Mouse (Mus musculus) lung, postnatal 0 days (tissue): ENCODE data around the gene Zmym1. TPM values are rescaled to one million over a fixed set of nuclear protein-coding genes. Genes with fewer than 3 reads are reported as not detected.
"Not testable (repeated sequence)": the region's sequence is repeated elsewhere in the genome, so short reads cannot be mapped to it uniquely, and the experiment has no call there.

Experiments used
- ATAC-seq: fragments of 200-750 bp; cut with Nextera tagmentation; 2 replicates; pipeline ENCODE4 v1.8.0; 2017; ENCODE audit warnings: moderate library complexity
- DNase-seq: peaks from one replicate; pipeline ENCODE4 v3.0.0-alpha.2; 2016; ENCODE audit warnings: low spot score
- H3K27ac ChIP-seq: fragments of 300-500 bp; sonication (generic); 2 replicates; pipeline ENCODE4 v1.5.1; 2014; ENCODE audit warnings: antibody characterized with exemption, mild to moderate bottlenecking, low read length, mixed read lengths
- H3K27me3 ChIP-seq: fragments of 300-500 bp; sonication (generic); replicated peaks from 2 replicates; pipeline ENCODE4 v1.6.1; 2014; ENCODE audit warnings: low read length, mixed read lengths; ENCODE audit not compliant: insufficient read depth
- H3K36me3 ChIP-seq: fragments of 300-500 bp; sonication (generic); 2 replicates; pipeline ENCODE4 v1.6.1; 2014; ENCODE audit warnings: low read length, mixed read lengths; ENCODE audit not compliant: insufficient read depth
- H3K4me1 ChIP-seq: fragments of 300-500 bp; sonication (generic); 2 replicates; pipeline ENCODE4 v1.6.1; 2014; ENCODE audit warnings: antibody characterized with exemption, low read depth, low read length, mixed read lengths; ENCODE audit not compliant: insufficient read depth
- H3K4me2 ChIP-seq: fragments of 300-500 bp; sonication (generic); replicated peaks from 2 replicates; pipeline ENCODE4 v1.6.1; 2014; ENCODE audit warnings: low read depth, mild to moderate bottlenecking, low read length, moderate library complexity, mixed read lengths
- H3K4me3 ChIP-seq: fragments of 300-500 bp; sonication (generic); 2 replicates; pipeline ENCODE4 v1.5.1; 2014; ENCODE audit warnings: low read depth, low read length
- H3K9ac ChIP-seq: fragments of 300-500 bp; sonication (generic); replicated peaks from 2 replicates; pipeline ENCODE4 v1.6.1; 2014; ENCODE audit warnings: low read depth, mild to moderate bottlenecking
- H3K9me3 ChIP-seq: fragments of 300-500 bp; sonication (generic); 2 replicates; pipeline ENCODE4 v1.6.1; 2016; ENCODE audit warnings: low read length, mixed read lengths
- CTCF ChIP-seq: IDR thresholded peaks from 2 replicates; pipeline ENCODE4 v1.5.1; 2016; ENCODE audit warnings: antibody characterized with exemption, mild to moderate bottlenecking
- EP300 ChIP-seq: IDR thresholded peaks from 2 replicates; pipeline ENCODE4 v1.6.1; 2016; ENCODE audit warnings: antibody characterized with exemption, mild to moderate bottlenecking, control low read depth
- WGBS: fragments of 180-500 bp; shearing (Covaris S2); extraction: QIAGEN DNeasy Blood & Tissue Kit; methylation state at CpG from one replicate; pipeline ENCODE4 v1.1.7; 2014; 5-methylcytosine and 5-hydroxymethylcytosine counted together
- polyA plus RNA-seq: library from polyadenylated mRNA; unstranded; fragments of >200 nt; fragmentation: Nextera tagmentation; extraction: Ambion mirVana; gene quantifications from 2 replicates; pipeline ENCODE4 v1.2.1, GENCODE M21; 2015

Zmym1 gene
- polyA plus RNA-seq, 1 experiment from 2014 or later: 6.4 TPM

GRCm38 (mm10) chr4:127015294-127015993, 45.5 kb downstream of the Zmym1 start:
- DNase-seq: peak; percentile 93
- not testable (repeated sequence) for H3K9me3 ChIP-seq, H3K4me1 ChIP-seq, H3K36me3 ChIP-seq, H3K27me3 ChIP-seq, H3K9ac ChIP-seq
- peak overlapping the region; percentile 19 for H3K4me2 ChIP-seq
- WGBS: 10% methylated on average over 14 of the region's 26 CpGs
- TF ChIP-seq CTCF: peak; percentile 96
- peak overlapping the region; percentile 66; the same call in 1 of the 2 replicates for H3K27ac ChIP-seq
- peak overlapping the region; percentile 25; the same call in 1 of the 2 replicates for H3K4me3 ChIP-seq
- ATAC-seq: peak; percentile 99

DNA sequence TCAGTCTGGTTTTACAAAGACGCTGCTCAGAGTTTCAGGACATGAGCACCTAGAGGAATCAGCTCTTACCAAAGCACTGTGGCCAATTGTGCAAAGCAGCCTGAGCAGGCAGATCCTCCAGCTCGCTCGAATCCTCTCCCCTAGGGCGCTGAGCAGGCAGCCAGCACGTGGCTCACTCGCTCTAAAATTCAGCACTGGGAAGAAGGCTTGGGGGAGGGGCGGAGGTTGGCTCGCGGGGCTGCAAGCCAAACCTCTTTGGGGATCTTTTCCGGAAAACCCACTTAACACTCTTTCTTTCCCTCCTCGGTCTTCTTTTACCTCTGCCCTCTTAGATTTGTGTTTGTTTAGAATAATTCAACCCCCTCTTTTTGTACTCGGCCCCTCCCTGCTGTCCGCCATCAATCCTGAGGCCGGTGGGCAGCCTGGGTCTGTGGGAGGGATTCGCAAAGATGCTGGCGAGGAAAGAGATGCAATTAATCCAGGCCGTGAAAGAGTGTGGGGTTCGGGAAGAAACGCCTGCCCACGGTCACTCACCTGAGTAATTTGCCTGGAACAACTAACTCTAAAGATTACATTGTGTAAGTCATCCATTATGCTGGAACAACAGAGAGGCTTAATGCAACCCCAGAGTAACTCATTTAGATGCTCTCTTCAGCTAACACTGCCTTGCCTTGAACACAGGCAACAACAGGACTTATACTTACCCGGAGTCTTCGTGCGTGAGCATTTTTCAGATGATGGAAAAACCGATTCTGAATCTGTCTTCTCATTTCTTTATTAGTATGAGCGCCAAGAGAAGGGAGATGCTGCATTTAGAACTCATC, 55.6 kb downstream of the Zmym1 start:
- TF ChIP-seq EP300 (no peak), CTCF (no peak)
- Histone ChIP-seq H3K4me3 (peak overlapping the region; percentile 6; the same call in 1 of the 2 replicates), H3K4me2 (peak overlapping the region; percentile 44), H3K4me1 (no peaks in the 10 kb centered on the region), H3K36me3 (no peaks in the 10 kb centered on the region), H3K9me3 (no peaks in the 10 kb centered on the region), H3K27ac (no peak overlapping the region), H3K27me3 (no peaks in the 10 kb centered on the region), H3K9ac (0 out of 2 replicates have a peak overlapping the region, but pooled peaks have one; percentile 4)
- 22% methylated on average over 25 of the region's 25 CpGs for WGBS
- ATAC-seq: no peak; the same call in 1 of the 2 replicates
- peak; percentile 43 for DNase-seq

- WGBS: 85% methylated on average over 3 of the region's 3 CpGs
- no peak overlapping the region for H3K4me2 ChIP-seq
These were observed 56.6 kb downstream of the Zmym1 start for GRCm38 (mm10) chr4:127004384-127004783.

DNA sequence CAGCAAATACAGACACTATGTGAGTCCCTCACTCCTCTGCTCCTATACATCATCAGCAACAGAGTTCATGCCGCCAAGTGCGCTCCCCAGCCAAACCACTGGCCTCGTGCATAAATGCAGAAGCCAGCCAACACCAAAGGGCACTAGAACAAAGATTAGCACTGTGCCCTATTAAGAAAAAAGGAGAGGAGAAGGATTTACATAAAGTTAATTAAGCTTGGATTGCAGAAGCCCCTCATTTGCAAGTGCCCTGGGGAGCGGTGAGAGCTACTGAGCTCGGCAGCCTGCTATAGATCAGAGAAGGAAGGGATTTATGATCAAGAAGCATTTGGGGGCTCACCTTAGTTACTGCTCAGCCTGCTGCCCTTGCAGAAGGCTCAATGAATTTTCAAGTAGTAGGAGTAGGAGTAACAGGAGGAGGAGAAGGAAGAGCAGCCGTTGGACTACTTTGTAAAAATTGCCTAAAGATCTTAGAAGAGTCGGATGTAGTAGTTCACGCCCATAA, 60.3 kb downstream of the Zmym1 start:
- Histone ChIP-seq H3K27me3 (no peaks in the 10 kb centered on the region), H3K4me1 (no peaks in the 10 kb centered on the region), H3K4me2 (no peak overlapping the region), H3K9ac (no peak overlapping the region), H3K36me3 (no peaks in the 10 kb centered on the region), H3K4me3 (no peak overlapping the region), H3K27ac (no peak overlapping the region), H3K9me3 (no peaks in the 10 kb centered on the region)
- WGBS: 47% methylated on average over 8 of the region's 8 CpGs
- TF ChIP-seq EP300 (no peak), CTCF (no peak)
- DNase-seq (no peak), ATAC-seq (no peak)

More at GRCm38 (mm10) chr4:127004384-127004783, 56.6 kb downstream of the Zmym1 start:
- Histone ChIP-seq H3K27me3 (no peaks in the 10 kb centered on the region), H3K9me3 (no peaks in the 10 kb centered on the region), H3K36me3 (no peaks in the 10 kb centered on the region), H3K9ac (no peak overlapping the region), H3K27ac (no peak overlapping the region), H3K4me3 (no peak overlapping the region), H3K4me1 (no peaks in the 10 kb centered on the region)
- DNase-seq: no peak
- TF ChIP-seq CTCF: no peak
- TF ChIP-seq EP300: no peak
- no peak for ATAC-seq

DNA sequence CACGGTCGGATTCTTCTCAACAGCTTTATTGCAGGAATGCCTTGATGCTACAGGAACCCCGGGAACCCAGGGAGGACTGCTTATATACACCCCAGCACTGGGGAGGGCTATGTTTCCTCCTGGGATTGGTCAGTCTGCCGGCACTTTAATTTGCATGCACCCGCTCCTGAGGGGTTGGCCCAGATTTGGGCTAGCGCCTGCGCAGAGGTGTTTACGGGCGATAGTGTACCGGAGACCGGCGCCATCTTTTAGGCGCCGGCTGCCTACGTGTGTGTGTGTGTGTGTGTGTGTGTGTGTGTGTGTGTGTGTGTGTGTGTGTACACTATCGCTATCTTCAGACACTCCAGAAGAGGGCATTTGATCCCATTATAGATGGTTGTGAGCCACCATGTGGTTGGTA, 61.6 kb downstream of the Zmym1 start:
- H3K4me1 ChIP-seq: not testable (repeated sequence)
- WGBS: 96% methylated on average over 16 of the region's 16 CpGs

More for the DNA sequence above, 61.6 kb downstream of the Zmym1 start:
- not testable (repeated sequence) for H3K27ac ChIP-seq, ATAC-seq, H3K4me2 ChIP-seq, H3K4me3 ChIP-seq, H3K9ac ChIP-seq, H3K9me3 ChIP-seq, H3K27me3 ChIP-seq, DNase-seq, H3K36me3 ChIP-seq

Other genes starting within 250 kb of the Zmym1 start
- gene Zmym4, start 93.0 kb downstream of the Zmym1 start, polyA plus RNA-seq: 8.6 and 11.7 TPM in 2 replicates
- gene Sfpq, start 39.8 kb downstream of the Zmym1 start, polyA plus RNA-seq: 51.1 and 63.3 TPM in 2 replicates
- 5.8 and 9.2 TPM in 2 replicates for gene Zmym6, start 16.2 kb upstream of the Zmym1 start, polyA plus RNA-seq
- gene Tmem35b, start 62.5 kb upstream of the Zmym1 start, polyA plus RNA-seq: 19.7 and 27.7 TPM in 2 replicates
- 0.10 and 0.18 TPM in 2 replicates for gene Dlgap3, start 108.1 kb upstream of the Zmym1 start, polyA plus RNA-seq
- 60.4 and 66.1 TPM in 2 replicates for gene Smim12, start 182.6 kb upstream of the Zmym1 start, polyA plus RNA-seq